Mouse (Mus musculus): ENCODE measurements around the gene Pdxk.
A peak's percentile ranks its signal among the peaks of the same experiment; 100 is the strongest.

Pdxk gene

GRCm38 (mm10) chr10:78460463-78460862, 4.3 kb downstream of the Pdxk start:
- no peak for DNase-seq (ENCODE audit: extremely low read depth, insufficient read length, low spot score)

- no peak for DNase-seq (ENCODE audit: extremely low read depth, insufficient read length, low spot score)
Measured at GRCm38 (mm10) chr10:78458348-78459111, 6.2 kb downstream of the Pdxk start.

- peak; percentile 68 for DNase-seq (ENCODE audit: extremely low read depth, insufficient read length, low spot score)
Measured at GRCm38 (mm10) chr10:78457495-78458347, 7.1 kb downstream of the Pdxk start.

GRCm38 (mm10) chr10:78456696-78457095, 8.1 kb downstream of the Pdxk start:
- no peak for DNase-seq (ENCODE audit: extremely low read depth, insufficient read length, low spot score)

GRCm38 (mm10) chr10:78452641-78453040, 12.1 kb downstream of the Pdxk start:
- no peak for DNase-seq (ENCODE audit: extremely low read depth, insufficient read length, low spot score)

- no peak for DNase-seq (ENCODE audit: extremely low read depth, insufficient read length, low spot score)
Measured at GRCm38 (mm10) chr10:78450761-78451160, 14.0 kb downstream of the Pdxk start.

GRCm38 (mm10) chr10:78447396-78447795, 17.4 kb downstream of the Pdxk start:
- no peak for DNase-seq (ENCODE audit: extremely low read depth, insufficient read length, low spot score)

- DNase-seq (ENCODE audit: extremely low read depth, insufficient read length, low spot score), result no peak
Measured at GRCm38 (mm10) chr10:78446195-78446594, 18.6 kb downstream of the Pdxk start.

DNA sequence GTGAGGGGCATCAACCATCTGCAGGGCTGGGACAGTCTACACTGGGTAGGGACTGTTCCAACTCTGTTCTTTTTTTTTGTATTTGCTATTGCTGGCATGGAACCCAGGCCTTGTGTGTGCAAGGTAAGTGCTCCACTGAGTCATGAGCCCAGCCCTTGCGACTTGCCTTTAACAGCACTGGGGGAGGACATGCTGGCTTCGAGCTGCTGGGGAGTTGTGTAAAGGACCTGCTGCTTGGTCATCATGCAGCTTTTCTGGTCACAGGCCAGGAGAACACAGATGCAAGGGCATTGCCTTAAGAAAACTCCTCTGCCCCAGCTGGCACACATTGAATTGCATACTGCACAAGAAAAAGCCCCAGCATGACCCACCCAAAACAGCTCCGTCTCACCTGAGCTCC, 22.5 kb downstream of the Pdxk start:
- no peak for DNase-seq (ENCODE audit: extremely low read depth, insufficient read length, low spot score)

- DNase-seq (ENCODE audit: extremely low read depth, insufficient read length, low spot score), result no peak
Measured at GRCm38 (mm10) chr10:78441606-78442005, 23.2 kb downstream of the Pdxk start.

GRCm38 (mm10) chr10:78440812-78441211, 24.0 kb downstream of the Pdxk start:
- no peak for DNase-seq (ENCODE audit: extremely low read depth, insufficient read length, low spot score)

DNA sequence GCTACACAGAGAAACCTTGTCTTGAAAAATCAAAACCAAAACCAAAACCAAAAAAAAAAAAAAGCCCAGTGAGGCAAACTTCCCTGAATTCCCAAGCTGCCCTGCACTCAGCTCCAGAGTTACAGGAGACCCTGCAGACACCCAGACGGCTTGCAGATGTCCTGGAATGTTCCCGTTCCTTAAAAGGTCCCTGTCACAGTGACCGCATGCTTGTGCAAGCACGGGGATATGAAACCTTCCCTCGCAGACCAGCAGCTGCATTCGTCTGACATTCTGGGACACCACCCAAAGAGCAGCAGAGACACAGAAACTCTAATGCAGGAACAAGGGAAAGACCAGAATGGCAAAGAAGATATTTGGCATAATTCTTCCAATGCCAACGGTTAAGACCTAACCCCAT, 24.8 kb downstream of the Pdxk start:
- DNase-seq (ENCODE audit: extremely low read depth, insufficient read length, low spot score), result no peak

GRCm38 (mm10) chr10:78439550-78439949, 25.2 kb downstream of the Pdxk start:
- DNase-seq (ENCODE audit: extremely low read depth, insufficient read length, low spot score), result no peak

DNA sequence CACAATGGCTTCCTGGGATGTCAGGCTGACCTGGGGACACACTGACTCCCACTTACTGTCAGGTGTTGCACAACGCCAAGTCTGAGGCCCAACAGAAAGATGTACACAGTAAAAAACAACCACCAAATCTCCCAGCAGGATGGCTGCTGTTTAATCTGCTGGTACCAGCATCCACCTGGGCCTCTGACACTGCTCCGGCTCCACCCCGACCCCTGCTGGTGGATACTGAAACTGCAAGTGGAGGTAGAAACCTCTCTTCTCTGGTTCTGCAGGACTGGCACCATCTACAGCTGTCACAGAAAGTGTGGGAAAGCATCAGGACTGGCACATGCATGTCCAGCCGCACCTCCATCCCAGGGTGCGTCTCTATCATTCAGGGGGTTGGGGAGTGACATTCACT, 26.7 kb downstream of the Pdxk start:
- DNase-seq (ENCODE audit: extremely low read depth, insufficient read length, low spot score), result peak; percentile 36

- no peak for DNase-seq (ENCODE audit: extremely low read depth, insufficient read length, low spot score)
Measured at GRCm38 (mm10) chr10:78432853-78433252, 31.9 kb downstream of the Pdxk start.

DNA sequence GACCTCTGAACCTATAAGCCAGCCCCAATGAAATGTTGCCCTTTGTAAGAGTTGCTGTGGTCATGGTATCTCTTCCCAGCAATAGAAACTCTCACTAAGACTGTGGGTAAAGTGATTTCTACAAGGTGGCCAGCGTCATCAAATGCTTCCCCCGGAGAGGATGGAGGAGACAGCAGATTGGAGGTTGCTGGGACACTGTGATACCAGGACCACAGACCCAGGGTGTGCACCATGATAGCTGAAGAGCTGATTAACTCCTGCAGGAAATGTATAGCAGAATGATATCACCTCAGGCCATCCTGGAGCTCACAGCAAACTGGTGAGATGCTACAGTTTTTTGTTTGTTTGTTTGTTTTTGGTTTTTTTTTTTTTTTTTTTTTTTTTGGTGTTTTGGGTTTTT, 35.0 kb downstream of the Pdxk start:
- DNase-seq (ENCODE audit: extremely low read depth, insufficient read length, low spot score), result no peak

DNA sequence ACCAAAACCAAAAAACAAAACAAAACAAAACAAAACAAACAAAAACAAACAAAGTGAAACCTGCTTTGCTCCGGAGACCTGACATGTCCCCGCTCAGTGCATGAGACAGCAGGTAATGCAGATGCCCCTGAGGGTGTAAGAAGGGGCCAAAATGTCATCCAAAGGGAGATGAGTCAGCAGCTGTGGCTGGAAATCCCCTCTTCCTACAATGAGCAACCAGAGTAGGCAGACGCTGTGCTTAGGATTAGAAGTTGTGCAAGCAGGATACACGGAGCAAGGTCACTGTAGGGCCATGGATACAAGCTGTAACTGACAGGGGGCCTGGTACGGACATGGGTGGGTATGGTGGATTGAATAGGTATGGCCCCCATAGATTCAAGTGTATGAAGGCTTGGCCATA, 35.6 kb downstream of the Pdxk start:
- no peak for DNase-seq (ENCODE audit: extremely low read depth, insufficient read length, low spot score)

DNA sequence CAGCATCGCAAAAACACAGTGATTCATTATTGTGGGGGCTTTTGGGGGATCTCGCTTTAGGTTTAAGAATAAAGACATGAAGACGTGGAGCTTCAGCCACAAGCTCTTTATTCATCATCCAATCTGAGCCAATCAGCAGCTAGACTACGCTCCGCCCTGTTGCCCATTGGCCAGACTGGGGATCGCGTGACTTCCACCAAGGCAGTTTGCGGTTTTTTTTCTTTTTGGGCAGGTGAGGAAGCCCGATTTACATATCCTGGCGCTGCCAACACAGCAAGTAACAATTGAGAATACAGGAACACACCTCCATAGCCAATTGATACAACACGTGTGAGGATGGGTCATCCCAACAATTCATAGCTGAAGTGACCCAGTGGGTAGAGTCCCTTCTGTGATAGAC, 36.7 kb downstream of the Pdxk start:
- no peak for DNase-seq (ENCODE audit: extremely low read depth, insufficient read length, low spot score)

DNA sequence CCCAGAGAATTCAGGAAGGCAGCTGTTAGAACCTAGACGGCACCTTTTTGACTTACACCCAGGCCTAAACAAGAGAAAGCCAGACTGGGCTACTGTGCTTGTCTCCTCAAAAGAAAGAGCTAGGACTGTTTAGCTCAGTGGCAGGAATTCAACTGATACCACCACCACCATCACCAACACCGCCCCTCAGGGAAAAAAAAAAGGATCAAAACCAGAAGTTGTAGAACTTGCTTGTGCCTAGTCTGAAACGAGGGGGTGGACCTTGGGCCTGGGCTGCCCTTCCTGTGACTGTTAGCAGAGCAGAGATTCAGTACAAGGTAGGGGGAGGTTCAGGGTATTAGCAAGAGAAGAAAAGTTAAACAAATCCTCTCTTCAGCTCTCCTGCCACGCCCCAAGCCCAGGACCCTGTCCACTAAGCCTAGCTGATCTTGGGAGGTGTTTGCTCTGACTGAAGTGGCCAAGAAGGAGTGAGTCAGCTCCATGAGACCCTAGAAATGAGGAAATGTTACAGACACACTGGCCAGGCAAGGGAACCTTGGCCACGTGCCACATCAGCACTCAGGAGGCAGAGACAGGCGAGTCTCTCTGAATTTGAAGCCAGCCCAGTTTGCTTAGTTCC, 38.5 kb downstream of the Pdxk start:
- DNase-seq (ENCODE audit: extremely low read depth, insufficient read length, low spot score), result peak; percentile 46

DNA sequence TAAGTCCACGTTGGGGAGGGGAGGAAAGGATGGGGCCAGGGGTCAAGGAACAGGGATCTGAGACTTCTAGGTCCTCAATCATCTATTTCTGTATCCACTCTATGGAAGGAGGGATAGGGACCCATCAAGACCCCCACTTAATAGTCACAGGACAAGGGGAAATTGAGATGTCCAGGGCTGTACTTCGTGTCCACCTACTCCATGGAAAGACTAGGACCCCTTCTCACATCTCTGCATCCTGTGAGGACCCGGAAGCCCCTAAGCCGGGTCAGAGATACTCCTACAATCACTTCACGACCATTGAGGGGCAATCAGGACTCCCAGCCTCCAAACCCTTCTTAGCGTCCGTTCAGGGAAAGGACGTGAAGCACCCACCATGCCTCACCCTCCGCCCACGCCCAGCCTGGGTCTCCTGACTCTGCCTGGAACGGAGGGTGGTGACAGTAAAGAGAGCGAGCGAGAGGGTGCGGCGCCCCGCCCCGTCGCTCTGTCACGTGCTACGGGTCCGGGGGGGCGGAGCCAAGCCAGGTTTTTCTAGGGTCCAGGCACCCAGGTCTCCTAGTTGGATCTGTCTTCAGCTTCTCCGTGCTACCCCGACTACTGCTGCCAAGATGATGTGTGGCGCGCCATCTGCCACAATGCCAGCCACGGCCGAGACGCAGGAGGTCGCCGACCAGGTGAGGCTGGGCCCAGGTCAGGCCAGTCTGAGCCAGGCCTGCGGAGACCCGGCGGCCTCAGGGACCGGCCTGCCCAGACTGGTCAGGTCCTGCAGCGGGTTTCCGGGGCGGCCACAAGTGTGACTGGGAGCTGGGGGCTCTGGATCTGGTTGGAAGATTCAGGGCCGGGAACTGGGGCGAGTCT, 39.4 kb downstream of the Pdxk start, which contains the start of gene Cstb:
TSS of gene Cstb (plus strand) at position 489 of the 861 bp plus-strand sequence.
- DNase-seq (ENCODE audit: extremely low read depth, insufficient read length, low spot score), result peak; percentile 87

Data from 3134 (cell line).